Mouse (Mus musculus): ENCODE measurements at regions not wholly inside any gene's neighbourhood (a gene's known extent, or its start where the extent isn't known, plus 50 kb on each side); places are given as distances from the start of the nearest gene placed in this dataset.

- Histone ChIP-seq H3K27ac (ENCODE audit: insufficient read depth, low read depth, low read length) (no peak overlapping the region), H3K4me3 (ENCODE audit: insufficient read depth, low read depth, low read length) (no peak overlapping the region), H3K27me3 (replicated peaks; ENCODE audit: control insufficient read depth, insufficient read depth, low read length) (no peaks in the 10 kb centered on the region; the same call in 1 of the 2 replicates), H3K4me1 (ENCODE audit: control insufficient read depth, insufficient read depth, low read length) (no peaks in the 10 kb centered on the region), H3K36me3 (ENCODE audit: control insufficient read depth, insufficient read depth, low read length) (no peaks in the 10 kb centered on the region)
- no peak for DNase-seq
- WGBS, result 75% methylated on average over 2 of the region's 2 CpGs
- TF ChIP-seq CTCF (conservative IDR thresholded peaks at IDR 0.05; ENCODE audit: insufficient read depth, insufficient read length, low read depth, low read length) (no peak), POLR2A (IDR thresholded peaks at IDR 0.05; ENCODE audit: low read depth, low read length) (no peak)
Observed at GRCm38 (mm10) chr4:81927176-81927714, 484.6 kb upstream of the Mpdz start.

DNA sequence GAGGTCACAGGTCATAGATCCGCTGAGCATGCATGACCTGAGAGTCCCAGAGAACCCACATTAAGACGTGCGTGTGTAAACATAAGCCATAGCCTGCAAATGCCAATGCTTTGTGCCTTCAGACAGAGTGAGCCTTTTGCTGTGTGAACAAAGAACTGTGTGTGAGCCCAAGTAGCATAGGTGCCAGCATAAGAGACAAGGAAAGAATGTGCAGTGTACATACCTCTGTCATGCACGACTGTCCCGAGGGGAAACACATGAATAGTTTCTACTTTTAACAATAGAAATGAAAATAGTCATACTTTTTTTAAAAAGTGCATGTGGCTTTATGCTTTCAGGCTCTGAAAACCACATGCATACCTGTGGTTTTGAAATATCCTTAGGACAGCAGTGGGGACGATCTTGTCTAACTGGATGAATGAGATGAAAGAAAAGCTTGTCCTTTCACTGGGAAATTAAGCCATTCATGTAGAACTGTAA lies 484.1 kb upstream of the Mpdz start:
- Histone ChIP-seq H3K36me3 (ENCODE audit: control insufficient read depth, insufficient read depth, low read length) (no peaks in the 10 kb centered on the region), H3K4me1 (ENCODE audit: control insufficient read depth, insufficient read depth, low read length) (no peaks in the 10 kb centered on the region), H3K27me3 (replicated peaks; ENCODE audit: control insufficient read depth, insufficient read depth, low read length) (no peaks in the 10 kb centered on the region; the same call in 1 of the 2 replicates), H3K27ac (ENCODE audit: insufficient read depth, low read depth, low read length) (no peak overlapping the region), H3K4me3 (ENCODE audit: insufficient read depth, low read depth, low read length) (no peak overlapping the region)
- WGBS, result 63% methylated on average over 6 of the region's 6 CpGs
- no peak for DNase-seq
- TF ChIP-seq CTCF (conservative IDR thresholded peaks at IDR 0.05; ENCODE audit: insufficient read depth, insufficient read length, low read depth, low read length) (no peak), POLR2A (IDR thresholded peaks at IDR 0.05; ENCODE audit: low read depth, low read length) (no peak)

DNA sequence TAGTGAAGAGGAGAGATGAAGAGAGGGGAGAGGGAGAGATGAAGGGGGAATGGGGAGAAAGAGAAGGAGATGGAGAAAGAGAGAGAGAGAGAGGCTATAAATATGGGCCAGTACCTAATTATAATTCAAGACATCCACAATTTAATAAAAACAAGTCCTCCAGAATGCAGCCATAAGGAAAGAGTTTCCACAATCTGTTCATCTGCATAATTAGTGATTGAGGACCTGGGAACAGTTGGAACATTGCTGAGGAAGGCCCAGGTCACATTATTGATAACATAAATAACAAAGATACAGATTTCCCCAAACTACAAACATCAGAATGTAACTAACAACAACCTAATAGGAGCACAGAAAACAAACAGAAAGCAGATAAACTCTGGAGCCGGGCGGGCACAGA lies 483.0 kb upstream of the Mpdz start:
- WGBS, result 76% methylated on average over 2 of the region's 2 CpGs
- Histone ChIP-seq H3K4me3 (ENCODE audit: insufficient read depth, low read depth, low read length) (no peak overlapping the region), H3K27ac (ENCODE audit: insufficient read depth, low read depth, low read length) (no peak overlapping the region), H3K27me3 (replicated peaks; ENCODE audit: control insufficient read depth, insufficient read depth, low read length) (no peaks in the 10 kb centered on the region; the same call in 1 of the 2 replicates), H3K36me3 (ENCODE audit: control insufficient read depth, insufficient read depth, low read length) (no peaks in the 10 kb centered on the region), H3K4me1 (ENCODE audit: control insufficient read depth, insufficient read depth, low read length) (no peaks in the 10 kb centered on the region)
- no peak for DNase-seq
- TF ChIP-seq CTCF (conservative IDR thresholded peaks at IDR 0.05; ENCODE audit: insufficient read depth, insufficient read length, low read depth, low read length), result no peak
- no peak for TF ChIP-seq POLR2A (IDR thresholded peaks at IDR 0.05; ENCODE audit: low read depth, low read length)

GRCm38 (mm10) chr4:81924120-81924519 lies 481.5 kb upstream of the Mpdz start:
- Histone ChIP-seq H3K36me3 (ENCODE audit: control insufficient read depth, insufficient read depth, low read length) (no peaks in the 10 kb centered on the region), H3K4me1 (ENCODE audit: control insufficient read depth, insufficient read depth, low read length) (no peaks in the 10 kb centered on the region), H3K27ac (ENCODE audit: insufficient read depth, low read depth, low read length) (no peak overlapping the region), H3K27me3 (replicated peaks; ENCODE audit: control insufficient read depth, insufficient read depth, low read length) (no peaks in the 10 kb centered on the region; the same call in 1 of the 2 replicates), H3K4me3 (ENCODE audit: insufficient read depth, low read depth, low read length) (no peak overlapping the region)
- DNase-seq, result no peak
- WGBS, result 91% methylated on average over 1 of the region's 1 CpGs
- TF ChIP-seq CTCF (conservative IDR thresholded peaks at IDR 0.05; ENCODE audit: insufficient read depth, insufficient read length, low read depth, low read length), result no peak
- TF ChIP-seq POLR2A (IDR thresholded peaks at IDR 0.05; ENCODE audit: low read depth, low read length), result no peak

DNA sequence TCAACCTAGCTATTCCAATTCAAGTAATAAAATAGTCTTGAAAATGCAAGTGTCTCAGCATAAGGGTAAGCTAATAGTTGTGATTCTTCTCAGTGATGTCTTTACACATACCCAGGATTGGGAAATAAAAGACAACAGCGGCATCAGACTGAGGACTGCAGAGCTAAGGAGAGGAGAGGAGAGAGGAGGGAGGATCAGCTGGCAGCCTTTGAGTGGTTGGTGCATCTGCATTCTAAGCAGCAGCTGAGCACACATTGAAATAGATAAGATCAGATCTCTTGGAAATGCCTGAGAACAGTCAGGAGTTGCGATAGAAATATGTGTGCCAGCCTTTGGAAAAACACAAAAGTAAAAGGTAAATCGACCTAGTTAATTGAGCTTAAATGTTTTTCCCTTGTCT lies 480.3 kb upstream of the Mpdz start:
- 82% methylated on average over 3 of the region's 3 CpGs for WGBS
- DNase-seq, result no peak
- TF ChIP-seq POLR2A (IDR thresholded peaks at IDR 0.05; ENCODE audit: low read depth, low read length) (no peak), CTCF (conservative IDR thresholded peaks at IDR 0.05; ENCODE audit: insufficient read depth, insufficient read length, low read depth, low read length) (no peak)
- Histone ChIP-seq H3K27ac (ENCODE audit: insufficient read depth, low read depth, low read length) (no peak overlapping the region), H3K4me3 (ENCODE audit: insufficient read depth, low read depth, low read length) (no peak overlapping the region), H3K27me3 (replicated peaks; ENCODE audit: control insufficient read depth, insufficient read depth, low read length) (no peaks in the 10 kb centered on the region; the same call in 1 of the 2 replicates), H3K4me1 (ENCODE audit: control insufficient read depth, insufficient read depth, low read length) (no peaks in the 10 kb centered on the region), H3K36me3 (ENCODE audit: control insufficient read depth, insufficient read depth, low read length) (no peaks in the 10 kb centered on the region)

GRCm38 (mm10) chr4:81914971-81915370 lies 472.4 kb upstream of the Mpdz start:
- Histone ChIP-seq H3K27me3 (replicated peaks; ENCODE audit: control insufficient read depth, insufficient read depth, low read length) (no peaks in the 10 kb centered on the region), H3K36me3 (ENCODE audit: control insufficient read depth, insufficient read depth, low read length) (no peaks in the 10 kb centered on the region), H3K4me1 (ENCODE audit: control insufficient read depth, insufficient read depth, low read length) (no peaks in the 10 kb centered on the region), H3K27ac (ENCODE audit: insufficient read depth, low read depth, low read length) (no peak overlapping the region), H3K4me3 (ENCODE audit: insufficient read depth, low read depth, low read length) (no peak overlapping the region)
- WGBS, result 84% methylated on average over 2 of the region's 2 CpGs
- DNase-seq, result no peak
- TF ChIP-seq POLR2A (IDR thresholded peaks at IDR 0.05; ENCODE audit: low read depth, low read length) (no peak), CTCF (conservative IDR thresholded peaks at IDR 0.05; ENCODE audit: insufficient read depth, insufficient read length, low read depth, low read length) (no peak)

DNA sequence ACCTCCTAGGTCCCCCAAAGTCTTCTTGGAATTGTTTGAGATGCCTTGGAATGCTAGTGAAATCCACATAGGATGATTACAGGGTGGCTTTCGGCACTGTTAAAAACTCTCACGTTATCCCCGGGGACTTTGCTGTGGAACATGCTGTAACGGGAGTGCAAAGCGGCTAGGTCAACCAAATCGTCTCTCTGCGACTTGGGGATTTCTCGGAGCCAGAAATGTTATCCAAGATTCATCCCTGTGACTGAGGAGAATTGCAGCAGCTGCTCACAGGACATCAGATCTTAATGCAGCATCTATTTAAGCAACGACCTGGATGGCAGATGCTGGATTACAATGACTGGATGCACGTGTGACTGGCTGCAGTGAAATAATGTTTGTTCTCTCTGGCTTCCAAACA lies 470.7 kb upstream of the Mpdz start:
- TF ChIP-seq POLR2A (IDR thresholded peaks at IDR 0.05; ENCODE audit: low read depth, low read length), result no peak
- TF ChIP-seq CTCF (conservative IDR thresholded peaks at IDR 0.05; ENCODE audit: insufficient read depth, insufficient read length, low read depth, low read length), result no peak
- no peaks in the 10 kb centered on the region for H3K36me3 ChIP-seq (ENCODE audit: control insufficient read depth, insufficient read depth, low read length)
- no peaks in the 10 kb centered on the region for H3K4me1 ChIP-seq (ENCODE audit: control insufficient read depth, insufficient read depth, low read length)
- no peak overlapping the region for H3K4me3 ChIP-seq (ENCODE audit: insufficient read depth, low read depth, low read length)
- H3K27ac ChIP-seq (ENCODE audit: insufficient read depth, low read depth, low read length), result no peak overlapping the region
- 71% methylated on average over 10 of the region's 10 CpGs for WGBS
- no peak for DNase-seq
- H3K27me3 ChIP-seq (replicated peaks; ENCODE audit: control insufficient read depth, insufficient read depth, low read length), result no peaks in the 10 kb centered on the region

Data from kidney, adult 2 months (tissue).